Mouse (Mus musculus): ENCODE measurements around the gene Ano10. TPM values are rescaled to one million over a fixed set of nuclear protein-coding genes. Genes with fewer than 3 reads are reported as not detected.

The Ano10 gene
- polyA plus RNA-seq, 1 experiment from 2014 or later = 37.6 TPM

DNA sequence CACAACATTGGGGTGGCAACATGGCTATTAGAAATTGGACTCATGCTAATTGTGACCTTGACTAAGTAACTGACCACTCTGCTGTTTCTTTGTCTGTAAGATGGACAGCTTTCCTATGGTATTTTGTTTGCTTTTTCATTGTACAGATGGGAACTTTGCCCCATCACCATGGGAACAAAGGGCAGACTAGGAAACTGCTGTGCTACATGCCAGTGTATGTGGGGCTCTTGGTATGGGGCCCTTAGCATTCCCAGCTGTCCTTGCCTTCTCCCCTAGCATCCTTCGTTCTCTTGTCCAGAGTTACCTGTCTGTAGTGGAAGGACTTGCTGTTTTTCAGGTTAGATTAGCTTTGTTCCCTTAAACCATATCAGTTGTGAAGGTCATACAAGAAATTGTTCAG lies 156.3 kb downstream of the Ano10 start:
- Histone ChIP-seq H3K9ac (ENCODE audit: low read length) (no peak overlapping the region), H3K36me3 (ENCODE audit: control insufficient read depth, insufficient read depth, low read length) (peaks cover 39% of the 10 kb centered on the region), H3K4me2 (ENCODE audit: low read length) (no peak overlapping the region), H3K27ac (replicated peaks in 1 of 2; ENCODE audit: control insufficient read depth in 1 of 2, insufficient read depth in 1 of 2, low read depth in 2 of 2, low read length in 2 of 2) (no peak overlapping the region), H3K27me3 (ENCODE audit: control insufficient read depth, insufficient read depth, low read length) (no peaks in the 10 kb centered on the region), H3K9me3 (ENCODE audit: control insufficient read depth, low read length) (no peaks in the 10 kb centered on the region), H3K4me3 (ENCODE audit: control insufficient read depth in 1 of 2, insufficient read depth in 1 of 2, low read depth in 1 of 2, low read length in 2 of 2) (no peak overlapping the region), H3K4me1 (ENCODE audit: control insufficient read depth in 2 of 2, insufficient read depth in 2 of 2, low read length in 2 of 2) (peaks cover 11 to 50% of the 10 kb centered on the region in 2 experiments)
- no peak for ATAC-seq (ENCODE audit: insufficient number of reproducible peaks, insufficient read depth, low FRiP score, low read depth)
- WGBS = 90% methylated on average over 1 of the region's 1 CpGs

- ATAC-seq (ENCODE audit: insufficient number of reproducible peaks, insufficient read depth, low FRiP score, low read depth) = peak; percentile 7; the same call in 1 of the 2 replicates
- 77% methylated on average over 2 of the region's 2 CpGs for WGBS
- H3K4me3 ChIP-seq (ENCODE audit: control insufficient read depth in 1 of 2, insufficient read depth in 1 of 2, low read depth in 1 of 2, low read length in 2 of 2) = no peak overlapping the region
- peaks cover 10 to 38% of the 10 kb centered on the region in 2 experiments for H3K4me1 ChIP-seq (ENCODE audit: control insufficient read depth in 2 of 2, insufficient read depth in 2 of 2, low read length in 2 of 2)
- H3K9me3 ChIP-seq (ENCODE audit: control insufficient read depth, low read length) = no peaks in the 10 kb centered on the region
- no peak overlapping the region; a peak in 1 of 4 replicates for H3K27ac ChIP-seq (replicated peaks in 1 of 2; ENCODE audit: control insufficient read depth in 1 of 2, insufficient read depth in 1 of 2, low read depth in 2 of 2, low read length in 2 of 2)
- no peak overlapping the region for H3K4me2 ChIP-seq (ENCODE audit: low read length)
- H3K9ac ChIP-seq (ENCODE audit: low read length) = no peak overlapping the region
- H3K27me3 ChIP-seq (ENCODE audit: control insufficient read depth, insufficient read depth, low read length) = no peaks in the 10 kb centered on the region
- peaks cover 44% of the 10 kb centered on the region for H3K36me3 ChIP-seq (ENCODE audit: control insufficient read depth, insufficient read depth, low read length)
Measured at GRCm38 (mm10) chr9:122135885-122136170, 158.4 kb downstream of the Ano10 start.

DNA sequence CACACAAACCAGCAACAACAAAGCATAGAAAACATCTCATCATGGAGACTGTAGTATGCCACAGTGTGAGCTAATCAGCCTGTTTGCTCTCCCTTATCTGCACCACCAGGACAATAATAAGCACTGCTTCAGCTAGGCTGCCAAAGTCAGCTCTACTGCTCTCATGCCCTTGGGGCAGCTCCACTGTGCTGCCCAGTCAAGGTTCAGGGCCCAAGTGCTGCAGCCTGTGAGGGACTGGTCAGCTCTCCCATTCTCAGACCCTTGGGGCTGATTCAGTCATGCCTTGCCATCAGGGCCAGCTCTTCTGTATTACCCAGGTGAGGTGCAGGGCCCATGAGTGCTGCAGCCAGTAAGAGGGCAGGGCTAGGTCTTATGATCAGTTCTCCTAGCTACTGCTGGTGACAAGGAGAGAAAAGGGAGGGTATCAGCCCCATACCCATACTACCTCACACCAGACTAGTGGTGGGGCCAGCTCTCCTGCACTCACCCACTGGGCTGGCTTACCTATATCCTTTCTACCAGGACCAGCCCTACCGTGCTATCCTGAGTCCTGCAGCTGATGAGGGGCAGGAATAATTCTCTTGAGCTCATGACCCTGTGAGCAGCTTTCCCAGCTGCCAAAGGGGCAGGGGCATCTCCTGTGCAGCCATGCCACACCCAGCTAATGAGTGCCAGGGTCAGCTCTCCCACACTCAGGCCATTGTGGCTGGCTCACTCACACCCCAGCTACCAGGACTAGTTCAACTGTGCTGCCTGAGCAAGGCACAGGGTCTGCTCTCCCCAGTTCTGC lies 158.9 kb downstream of the Ano10 start:
- ATAC-seq (ENCODE audit: insufficient number of reproducible peaks, insufficient read depth, low FRiP score, low read depth) = peak; percentile 42; the same call in 1 of the 2 replicates
- WGBS = 81% methylated on average over 1 of the region's 1 CpGs
- Histone ChIP-seq H3K9ac (ENCODE audit: low read length) (no peak overlapping the region), H3K36me3 (ENCODE audit: control insufficient read depth, insufficient read depth, low read length) (peaks cover 44% of the 10 kb centered on the region), H3K4me3 (ENCODE audit: control insufficient read depth in 1 of 2, insufficient read depth in 1 of 2, low read depth in 1 of 2, low read length in 2 of 2) (no peak overlapping the region), H3K9me3 (ENCODE audit: control insufficient read depth, low read length) (no peaks in the 10 kb centered on the region), H3K4me1 (ENCODE audit: control insufficient read depth in 2 of 2, insufficient read depth in 2 of 2, low read length in 2 of 2) (peaks cover 11 to 41% of the 10 kb centered on the region in 2 experiments), H3K4me2 (ENCODE audit: low read length) (no peak overlapping the region), H3K27me3 (ENCODE audit: control insufficient read depth, insufficient read depth, low read length) (no peaks in the 10 kb centered on the region), H3K27ac (replicated peaks in 1 of 2; ENCODE audit: control insufficient read depth in 1 of 2, insufficient read depth in 1 of 2, low read depth in 2 of 2, low read length in 2 of 2) (peak overlapping the region; percentile 45; a peak in 3 of 4 replicates)

DNA sequence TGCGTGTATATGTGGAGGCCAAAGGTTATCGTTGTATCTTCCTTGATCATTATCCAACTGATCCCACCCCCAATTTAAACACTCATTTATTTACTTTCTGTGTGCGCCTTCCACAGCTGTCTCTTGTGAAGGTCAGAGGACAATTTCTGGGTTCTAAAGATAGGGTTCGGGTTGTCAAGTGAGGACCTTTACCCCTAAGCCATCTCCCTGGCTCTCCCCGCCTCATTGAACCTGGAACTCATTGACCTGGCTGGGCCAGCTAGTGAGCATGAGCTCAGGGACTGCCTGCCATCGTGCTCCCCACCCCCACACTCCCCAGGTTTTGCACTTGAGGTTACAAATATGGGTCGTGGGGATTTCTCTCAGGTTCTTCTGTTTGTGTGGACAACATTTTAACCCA lies 162.1 kb downstream of the Ano10 start:
- WGBS = 82% methylated on average over 7 of the region's 7 CpGs
- ATAC-seq (ENCODE audit: insufficient number of reproducible peaks, insufficient read depth, low FRiP score, low read depth) = no peak
- Histone ChIP-seq H3K9me3 (ENCODE audit: control insufficient read depth, low read length) (no peaks in the 10 kb centered on the region), H3K4me2 (ENCODE audit: low read length) (no peak overlapping the region), H3K27me3 (ENCODE audit: control insufficient read depth, insufficient read depth, low read length) (no peaks in the 10 kb centered on the region), H3K4me3 (ENCODE audit: control insufficient read depth in 1 of 2, insufficient read depth in 1 of 2, low read depth in 1 of 2, low read length in 2 of 2) (no peak overlapping the region), H3K27ac (replicated peaks in 1 of 2; ENCODE audit: control insufficient read depth in 1 of 2, insufficient read depth in 1 of 2, low read depth in 2 of 2, low read length in 2 of 2) (no peak overlapping the region), H3K4me1 (ENCODE audit: control insufficient read depth in 2 of 2, insufficient read depth in 2 of 2, low read length in 2 of 2) (peaks cover 12 to 34% of the 10 kb centered on the region in 2 experiments), H3K36me3 (ENCODE audit: control insufficient read depth, insufficient read depth, low read length) (peaks cover 29% of the 10 kb centered on the region), H3K9ac (ENCODE audit: low read length) (no peak overlapping the region)

DNA sequence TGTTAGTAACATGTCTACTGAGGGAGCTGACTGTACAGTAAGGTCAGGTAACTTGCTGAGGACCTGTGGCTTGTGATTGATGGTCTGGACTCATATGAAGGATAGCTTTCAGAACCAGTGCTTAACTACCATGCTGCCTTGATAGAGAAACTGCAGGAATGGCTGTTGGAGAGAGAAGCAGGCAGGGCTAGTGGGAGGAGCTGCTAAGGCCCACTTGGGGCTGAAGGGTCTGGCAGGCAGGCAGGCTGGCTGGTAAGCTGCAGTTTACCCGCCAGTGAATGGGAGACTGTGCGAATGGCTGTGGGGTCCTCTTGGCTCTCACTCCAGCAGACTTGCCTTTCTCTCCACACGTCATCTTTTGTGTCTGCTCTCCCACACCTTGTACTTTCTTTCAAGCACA lies 163.6 kb downstream of the Ano10 start:
- Histone ChIP-seq H3K9me3 (ENCODE audit: control insufficient read depth, low read length) (no peaks in the 10 kb centered on the region), H3K4me2 (ENCODE audit: low read length) (no peak overlapping the region), H3K4me1 (ENCODE audit: control insufficient read depth in 2 of 2, insufficient read depth in 2 of 2, low read length in 2 of 2) (peaks cover 11 to 29% of the 10 kb centered on the region in 2 experiments), H3K4me3 (ENCODE audit: control insufficient read depth in 1 of 2, insufficient read depth in 1 of 2, low read depth in 1 of 2, low read length in 2 of 2) (no peak overlapping the region), H3K9ac (ENCODE audit: low read length) (no peak overlapping the region), H3K36me3 (ENCODE audit: control insufficient read depth, insufficient read depth, low read length) (peaks cover 20% of the 10 kb centered on the region; the same call in 1 of the 2 replicates), H3K27me3 (ENCODE audit: control insufficient read depth, insufficient read depth, low read length) (no peaks in the 10 kb centered on the region), H3K27ac (replicated peaks in 1 of 2; ENCODE audit: control insufficient read depth in 1 of 2, insufficient read depth in 1 of 2, low read depth in 2 of 2, low read length in 2 of 2) (0 out of 4 replicates have a peak overlapping the region, but pooled peaks of 1 of the 2 experiments have one; percentile 15)
- 27% methylated on average over 3 of the region's 3 CpGs for WGBS
- no peak for ATAC-seq (ENCODE audit: insufficient number of reproducible peaks, insufficient read depth, low FRiP score, low read depth)

GRCm38 (mm10) chr9:122128686-122129085 lies 165.5 kb downstream of the Ano10 start:
- Histone ChIP-seq H3K9ac (ENCODE audit: low read length) (no peak overlapping the region), H3K27me3 (ENCODE audit: control insufficient read depth, insufficient read depth, low read length) (no peaks in the 10 kb centered on the region), H3K4me3 (ENCODE audit: control insufficient read depth in 1 of 2, insufficient read depth in 1 of 2, low read depth in 1 of 2, low read length in 2 of 2) (no peak overlapping the region)

DNA sequence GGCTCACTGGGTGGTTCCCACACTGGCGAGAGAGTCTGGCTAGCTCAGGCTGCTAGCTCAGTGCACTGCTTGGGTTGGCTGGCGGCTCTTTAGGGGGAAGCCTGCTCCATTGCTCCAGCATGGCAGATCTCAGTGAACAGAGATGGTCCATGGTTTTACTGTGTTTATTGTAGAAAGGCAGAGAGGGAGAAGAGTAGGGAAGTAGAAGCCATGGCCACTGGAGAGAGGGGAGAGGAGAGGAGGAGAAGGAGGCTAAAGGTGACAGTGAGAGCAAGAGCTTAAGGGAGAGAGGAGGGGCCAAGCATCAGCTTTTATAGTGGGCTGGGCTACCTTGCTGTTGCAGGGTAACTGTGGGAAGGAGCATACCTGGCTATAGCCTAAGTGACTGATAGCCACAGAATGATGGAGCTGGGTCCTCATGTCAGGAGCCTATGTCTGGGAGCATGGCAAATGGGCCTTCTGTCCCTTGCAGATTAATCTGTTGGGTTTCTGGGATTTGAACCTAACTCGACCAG lies 166.9 kb downstream of the Ano10 start:
- WGBS = 79% methylated on average over 3 of the region's 3 CpGs
- H3K9me3 ChIP-seq (ENCODE audit: control insufficient read depth, low read length) = no peaks in the 10 kb centered on the region
- H3K4me2 ChIP-seq (ENCODE audit: low read length) = no peak overlapping the region
- no peak overlapping the region for H3K27ac ChIP-seq (replicated peaks in 1 of 2; ENCODE audit: control insufficient read depth in 1 of 2, insufficient read depth in 1 of 2, low read depth in 2 of 2, low read length in 2 of 2)
- peaks cover 3% of the 10 kb centered on the region; the same call in 1 of the 2 replicates for H3K36me3 ChIP-seq (ENCODE audit: control insufficient read depth, insufficient read depth, low read length)
- H3K27me3 ChIP-seq (ENCODE audit: control insufficient read depth, insufficient read depth, low read length) = no peaks in the 10 kb centered on the region
- peaks cover 4 to 14% of the 10 kb centered on the region in 2 experiments for H3K4me1 ChIP-seq (ENCODE audit: control insufficient read depth in 2 of 2, insufficient read depth in 2 of 2, low read length in 2 of 2)
- ATAC-seq (ENCODE audit: insufficient number of reproducible peaks, insufficient read depth, low FRiP score, low read depth) = no peak
- no peak overlapping the region for H3K9ac ChIP-seq (ENCODE audit: low read length)
- no peak overlapping the region for H3K4me3 ChIP-seq (ENCODE audit: control insufficient read depth in 1 of 2, insufficient read depth in 1 of 2, low read depth in 1 of 2, low read length in 2 of 2)

More at GRCm38 (mm10) chr9:122128686-122129085, 165.5 kb downstream of the Ano10 start:
- no peak for ATAC-seq (ENCODE audit: insufficient number of reproducible peaks, insufficient read depth, low FRiP score, low read depth)
- Histone ChIP-seq H3K36me3 (ENCODE audit: control insufficient read depth, insufficient read depth, low read length) (peaks cover 13% of the 10 kb centered on the region; the same call in 1 of the 2 replicates), H3K4me1 (ENCODE audit: control insufficient read depth in 2 of 2, insufficient read depth in 2 of 2, low read length in 2 of 2) (peaks cover 2 to 14% of the 10 kb centered on the region in 2 experiments; a peak in 3 of 4 replicates), H3K4me2 (ENCODE audit: low read length) (no peak overlapping the region), H3K27ac (replicated peaks in 1 of 2; ENCODE audit: control insufficient read depth in 1 of 2, insufficient read depth in 1 of 2, low read depth in 2 of 2, low read length in 2 of 2) (no peak overlapping the region), H3K9me3 (ENCODE audit: control insufficient read depth, low read length) (no peaks in the 10 kb centered on the region)
- 64% methylated on average over 5 of the region's 5 CpGs for WGBS

Data from heart, embryonic 14.5 days (tissue).